Comparison of ENCODE assay signal across 10 mouse cellular contexts in genomic region chr16:31943980-31944379, GRCm38 (mm10). TPM values are rescaled to one million over a fixed set of nuclear protein-coding genes. Genes with fewer than 3 reads are reported as not detected.
DNase-seq lines count a peak whose midpoint lies in the region; ATAC-seq and TF ChIP-seq lines count a peak whose summit lies in the region.
"Had no signal": no experiment of that assay in that cellular context is flagged by ENCODE, and none has a peak within 500 bp of the region (broad histone marks: within the 10 kb centered on the region; RNA-seq: fewer than 3 reads in every experiment).

No protein-coding gene starts in this region.

- no peak overlapping the region for H3K27ac ChIP-seq in cortical plate, adult 2 months (ENCODE audit: insufficient read depth, low read length)
- H3K27ac ChIP-seq in liver, embryonic 11.5 days (ENCODE audit: low read depth, low read length): no peak overlapping the region
- 0 out of 2 replicates have a peak overlapping the region, but pooled peaks have one; percentile 9 for H3K27ac ChIP-seq in neural tube, embryonic 13.5 days (replicated peaks)
- H3K27ac ChIP-seq: embryonic facial prominence, embryonic 12.5 days; stomach, embryonic 15.5 days had no signal

- 0 out of 2 replicates have a peak, but pooled peaks have one; percentile 44 for ATAC-seq in liver, embryonic 11.5 days (replicated peaks; ENCODE audit: low FRiP score)
- peak; percentile 49 for ATAC-seq in neural tube, embryonic 13.5 days (ENCODE audit: low read depth)

- no peak for TF ChIP-seq POLR2A in cortical plate, adult 2 months (IDR thresholded peaks at IDR 0.05; ENCODE audit: extremely low read depth, insufficient read depth, low read length)

- no peaks in the 10 kb centered on the region for H3K9me3 ChIP-seq in liver, embryonic 11.5 days (ENCODE audit: control insufficient read depth, low read length)
- no peaks in the 10 kb centered on the region for H3K9me3 ChIP-seq in neural tube, embryonic 13.5 days
- H3K9me3 ChIP-seq: embryonic facial prominence, embryonic 12.5 days; stomach, embryonic 15.5 days had no signal

- 4% methylated on average over 10 of the region's 10 CpGs for WGBS in liver, embryonic 11.5 days
- WGBS in neural tube, embryonic 13.5 days: 8% methylated on average over 10 of the region's 10 CpGs

- peaks cover 4% of the 10 kb centered on the region; the same call in 1 of the 2 replicates for H3K4me1 ChIP-seq in cortical plate, adult 2 months (ENCODE audit: control insufficient read depth, insufficient read depth, low read length)
- peaks cover 11% of the 10 kb centered on the region for H3K4me1 ChIP-seq in liver, embryonic 11.5 days (replicated peaks; ENCODE audit: control insufficient read depth, insufficient read depth, low read length)
- peaks cover 44% of the 10 kb centered on the region for H3K4me1 ChIP-seq in neural tube, embryonic 13.5 days (replicated peaks)

- no peaks in the 10 kb centered on the region for H3K36me3 ChIP-seq in liver, embryonic 11.5 days (ENCODE audit: control insufficient read depth, insufficient read depth, low read length)
- peaks cover 8% of the 10 kb centered on the region; the same call in 1 of the 2 replicates for H3K36me3 ChIP-seq in neural tube, embryonic 13.5 days
- H3K36me3 ChIP-seq: stomach, embryonic 15.5 days had no signal

- no peak overlapping the region for H3K4me3 ChIP-seq in cortical plate, adult 2 months (ENCODE audit: insufficient read depth, low read length)
- H3K4me3 ChIP-seq in liver, embryonic 11.5 days (ENCODE audit: low read depth, low read length): no peak overlapping the region
- H3K4me3 ChIP-seq in neural tube, embryonic 13.5 days: no peak overlapping the region
- H3K4me3 ChIP-seq: embryonic facial prominence, embryonic 12.5 days; stomach, embryonic 15.5 days had no signal

- no peak overlapping the region for H3K4me2 ChIP-seq in liver, embryonic 11.5 days
- no peak overlapping the region for H3K4me2 ChIP-seq in neural tube, embryonic 13.5 days
- H3K4me2 ChIP-seq: embryonic facial prominence, embryonic 12.5 days; stomach, embryonic 15.5 days had no signal

- H3K9ac ChIP-seq in liver, embryonic 11.5 days (ENCODE audit: low read depth, low read length): no peak overlapping the region
- H3K9ac ChIP-seq in neural tube, embryonic 13.5 days: peak overlapping the region; percentile 47; the same call in 1 of the 2 replicates
- H3K9ac ChIP-seq: embryonic facial prominence, embryonic 12.5 days; stomach, embryonic 15.5 days had no signal

- no peaks in the 10 kb centered on the region for H3K27me3 ChIP-seq in liver, embryonic 11.5 days (replicated peaks; ENCODE audit: control insufficient read depth, insufficient read depth, low read length)
- H3K27me3 ChIP-seq in neural tube, embryonic 13.5 days: no peaks in the 10 kb centered on the region
- H3K27me3 ChIP-seq: embryonic facial prominence, embryonic 12.5 days; stomach, embryonic 15.5 days had no signal

- TF ChIP-seq CTCF in cortical plate, adult 2 months (IDR thresholded peaks at IDR 0.05; ENCODE audit: extremely low read depth, insufficient read depth, low read length): peak; percentile 65

- DNase-seq in 416B (ENCODE audit: low read depth): peak; percentile 66
- DNase-seq in adrenal gland, adult (ENCODE audit: inconsistent age in 2 of 2, low spot score in 1 of 2): peak; percentile 76 to 91
- peak; percentile 65 for DNase-seq in gastrocnemius, postnatal 25 days
- DNase-seq in kidney, adult 18-20 months: peak; percentile 80
- DNase-seq in liver, embryonic 11.5 days (ENCODE audit: low spot score): peak; percentile 78
- peak; percentile 50 for DNase-seq in telencephalon, adult 2 months (ENCODE audit: low read depth, low spot score)

RNA-seq across cellular contexts. Expression of gene 0610012G03Rik, which starts 4.3 kb away (rescaled TPM):
- polyA plus RNA-seq in cortical plate, adult 2 months (2012; rRNA removed): 73.3 and 76.0 TPM in 2 replicates
- 10 to 100 TPM; 51.0 to 53.6 TPM for total RNA-seq in gastrocnemius, postnatal 25 days (2021)
- 86.1 and 93.7 TPM in 2 replicates for polyA plus RNA-seq in liver, embryonic 11.5 days (2014; fragmentation: Nextera tagmentation; extraction: Ambion mirVana)
- 93.1 and 99.5 TPM in 2 replicates for polyA plus RNA-seq in neural tube, embryonic 13.5 days (2015; fragmentation: Nextera tagmentation; extraction: Ambion mirVana)

RNA-seq across cellular contexts. Expression of gene Ncbp2, which starts 4.3 kb away (rescaled TPM):
- polyA plus RNA-seq in cortical plate, adult 2 months (2012; rRNA removed): 75.7 and 95.2 TPM in 2 replicates
- 10 to 100 TPM; 14.5 to 15.3 TPM for total RNA-seq in gastrocnemius, postnatal 25 days (2021)
- 93.0 and 93.5 TPM in 2 replicates for polyA plus RNA-seq in liver, embryonic 11.5 days (2014; fragmentation: Nextera tagmentation; extraction: Ambion mirVana)
- polyA plus RNA-seq in neural tube, embryonic 13.5 days (2015; fragmentation: Nextera tagmentation; extraction: Ambion mirVana): 106 and 120 TPM in 2 replicates

RNA-seq across cellular contexts. Expression of gene Pigz, which starts 10.3 kb away (rescaled TPM):
- 24.6 and 25.4 TPM in 2 replicates for polyA plus RNA-seq in cortical plate, adult 2 months (2012; rRNA removed)
- 1 to 10 TPM in 1 of 2 experiments, under 1 TPM in 1; 0.87 to 2.3 TPM for total RNA-seq in gastrocnemius, postnatal 25 days (2021)
- 0.38 and 0.75 TPM in 2 replicates for polyA plus RNA-seq in liver, embryonic 11.5 days (2014; fragmentation: Nextera tagmentation; extraction: Ambion mirVana)
- 2.0 and 4.3 TPM in 2 replicates for polyA plus RNA-seq in neural tube, embryonic 13.5 days (2015; fragmentation: Nextera tagmentation; extraction: Ambion mirVana)

RNA-seq across cellular contexts. Expression of gene Senp5, which starts 59.1 kb away (rescaled TPM):
- 22.0 and 23.2 TPM in 2 replicates for polyA plus RNA-seq in cortical plate, adult 2 months (2012; rRNA removed)
- 10 to 100 TPM; 11.0 to 11.6 TPM for total RNA-seq in gastrocnemius, postnatal 25 days (2021)
- 13.0 and 13.1 TPM in 2 replicates for polyA plus RNA-seq in liver, embryonic 11.5 days (2014; fragmentation: Nextera tagmentation; extraction: Ambion mirVana)
- polyA plus RNA-seq in neural tube, embryonic 13.5 days (2015; fragmentation: Nextera tagmentation; extraction: Ambion mirVana): 17.7 and 18.7 TPM in 2 replicates
